Mouse (Mus musculus) right cerebral cortex, postnatal 14 days (tissue): ENCODE data around the gene Retsat.

Experiments
- DNase-seq: peaks from one replicate; pipeline ENCODE4 v3.0.0; 2022

The Retsat gene

GRCm38 (mm10) chr6:72593011-72593803 lies 5.1 kb upstream of the Retsat start:
- no peak for DNase-seq

- DNase-seq: no peak
Measured at GRCm38 (mm10) chr6:72593914-72594313, 4.4 kb upstream of the Retsat start.

GRCm38 (mm10) chr6:72597083-72597874 lies 996 bp upstream of the Retsat start:
- DNase-seq: no peak

- DNase-seq: peak; percentile 33
Measured at GRCm38 (mm10) chr6:72598791-72599557, 699 bp downstream of the Retsat start.

GRCm38 (mm10) chr6:72600216-72600615 lies 1.9 kb downstream of the Retsat start:
- DNase-seq: no peak

GRCm38 (mm10) chr6:72600771-72601170 lies 2.5 kb downstream of the Retsat start:
- no peak for DNase-seq

GRCm38 (mm10) chr6:72601732-72602131 lies 3.5 kb downstream of the Retsat start:
- peak; percentile 82 for DNase-seq

GRCm38 (mm10) chr6:72604066-72604465 lies 5.8 kb downstream of the Retsat start:
- DNase-seq: no peak

- no peak for DNase-seq
Measured at GRCm38 (mm10) chr6:72607060-72607459, 8.8 kb downstream of the Retsat start.

GRCm38 (mm10) chr6:72607676-72608075 lies 9.4 kb downstream of the Retsat start:
- no peak for DNase-seq

- no peak for DNase-seq
Measured at GRCm38 (mm10) chr6:72608662-72609184, 10.4 kb downstream of the Retsat start.

GRCm38 (mm10) chr6:72610261-72610660 lies 12.0 kb downstream of the Retsat start:
- no peak for DNase-seq

GRCm38 (mm10) chr6:72615151-72615550 lies 16.9 kb downstream of the Retsat start:
- no peak for DNase-seq

- DNase-seq: no peak
Measured at GRCm38 (mm10) chr6:72615561-72616375, 17.5 kb downstream of the Retsat start.

GRCm38 (mm10) chr6:72616643-72617288 lies 18.5 kb downstream of the Retsat start, which contains the start of gene Tgoln1:
Gene Tgoln1, minus strand, starts transcription at chr6:72617000.
- DNase-seq: peak; percentile 91

GRCm38 (mm10) chr6:72619734-72620532 lies 21.7 kb downstream of the Retsat start:
- DNase-seq: no peak

- no peak for DNase-seq
Measured at GRCm38 (mm10) chr6:72620920-72621319, 22.6 kb downstream of the Retsat start.

- no peak for DNase-seq
Measured at GRCm38 (mm10) chr6:72622917-72623316, 24.6 kb downstream of the Retsat start.

GRCm38 (mm10) chr6:72623661-72624402 lies 25.6 kb downstream of the Retsat start:
- no peak for DNase-seq

- no peak for DNase-seq
Measured at GRCm38 (mm10) chr6:72626391-72626790, 28.1 kb downstream of the Retsat start.
